In genomic region chr11:80042615-80043418, GRCm38 (mm10) we compare ENCODE assay signal across 9 mouse cellular contexts. TPM values are rescaled to one million over a fixed set of nuclear protein-coding genes. Genes with fewer than 3 reads are reported as not detected.
A peak's percentile ranks its signal among the peaks of the same experiment; 100 is the strongest.
DNase-seq lines count a peak whose midpoint lies in the region; ATAC-seq and TF ChIP-seq lines count a peak whose summit lies in the region.
"Had no signal": no experiment of that assay in that cellular context is flagged by ENCODE, and none has a peak within 500 bp of the region (broad histone marks: within the 10 kb centered on the region; RNA-seq: fewer than 3 reads in every experiment).

No protein-coding gene starts in this region.

- peak; percentile 69 for TF ChIP-seq CTCF in forebrain, postnatal 0 days (IDR thresholded peaks at IDR 0.05; ENCODE audit: low read depth)

- H3K4me1 ChIP-seq in forebrain, postnatal 0 days (ENCODE audit: insufficient read depth) = no peaks in the 10 kb centered on the region
- H3K4me1 ChIP-seq in forebrain, embryonic 15.5 days = no peaks in the 10 kb centered on the region
- H3K4me1 ChIP-seq: limb, embryonic 13.5 days had no signal

- H3K9me3 ChIP-seq in forebrain, postnatal 0 days (ENCODE audit: low read length) = no peaks in the 10 kb centered on the region
- no peaks in the 10 kb centered on the region for H3K9me3 ChIP-seq in forebrain, embryonic 15.5 days
- H3K9me3 ChIP-seq: limb, embryonic 13.5 days had no signal

- no peaks in the 10 kb centered on the region for H3K27me3 ChIP-seq in forebrain, postnatal 0 days (ENCODE audit: insufficient read depth, low read length)
- H3K27me3 ChIP-seq in forebrain, embryonic 15.5 days = no peaks in the 10 kb centered on the region
- H3K27me3 ChIP-seq: limb, embryonic 13.5 days had no signal

- H3K9ac ChIP-seq in forebrain, postnatal 0 days = no peak overlapping the region
- no peak overlapping the region for H3K9ac ChIP-seq in forebrain, embryonic 15.5 days (replicated peaks)
- H3K9ac ChIP-seq: limb, embryonic 13.5 days had no signal

- no peak overlapping the region for H3K4me2 ChIP-seq in forebrain, postnatal 0 days (ENCODE audit: low read depth)
- no peak overlapping the region for H3K4me2 ChIP-seq in forebrain, embryonic 15.5 days (replicated peaks)
- H3K4me2 ChIP-seq: limb, embryonic 13.5 days had no signal

- ATAC-seq in forebrain, postnatal 0 days = no peak
- no peak for ATAC-seq in forebrain, embryonic 15.5 days (replicated peaks)

- H3K36me3 ChIP-seq in forebrain, postnatal 0 days (ENCODE audit: insufficient read depth) = peaks cover 4% of the 10 kb centered on the region; the same call in 1 of the 2 replicates
- H3K36me3 ChIP-seq in forebrain, embryonic 15.5 days = 0 out of 2 replicates have a peak, but pooled peaks cover 4% of the 10 kb centered on the region

- peak; percentile 45 for DNase-seq in forebrain, postnatal 0 days
- DNase-seq in urinary bladder, postnatal 36 days (ENCODE audit: low spot score in 2 of 2) = peak; percentile 28 to 35
- DNase-seq in urinary bladder, postnatal 10 days (ENCODE audit: low spot score) = no peak
- peak; percentile 66 for DNase-seq in embryo, embryonic 10.5 days (ENCODE audit: low spot score)
- DNase-seq in kidney, adult 8-10 months = peak; percentile 27 to 48
- DNase-seq in lung, postnatal 10 days = peak; percentile 72
- peak; percentile 51 to 76 for DNase-seq in spleen, postnatal 4 days (ENCODE audit: low spot score in 2 of 2)

- WGBS in forebrain, postnatal 0 days = 52% methylated on average over 10 of the region's 10 CpGs
- WGBS in forebrain, embryonic 15.5 days = 56% methylated on average over 10 of the region's 10 CpGs

- no peak overlapping the region for H3K27ac ChIP-seq in forebrain, postnatal 0 days (ENCODE audit: low read depth, low read length)
- H3K27ac ChIP-seq in forebrain, embryonic 15.5 days (replicated peaks) = no peak overlapping the region
- H3K27ac ChIP-seq: limb, embryonic 13.5 days had no signal

- no peak overlapping the region for H3K4me3 ChIP-seq in forebrain, postnatal 0 days (ENCODE audit: low read depth, low read length)
- no peak overlapping the region for H3K4me3 ChIP-seq in forebrain, embryonic 15.5 days
- H3K4me3 ChIP-seq: limb, embryonic 13.5 days had no signal

RNA-seq across cellular contexts. Expression of gene Crlf3, which starts 38.0 kb away (rescaled TPM):
- total RNA-seq in forebrain, postnatal 0 days (2014; rRNA removed) = 11.2 and 12.0 TPM in 2 replicates
- 9.6 TPM in 2 replicates for polyA plus RNA-seq in forebrain, postnatal 0 days (2015; fragmentation: Nextera tagmentation; extraction: Ambion mirVana)
- polyA plus RNA-seq in forebrain, embryonic 15.5 days (2015; fragmentation: Nextera tagmentation; extraction: Ambion mirVana) = 19.6 and 21.2 TPM in 2 replicates

RNA-seq across cellular contexts. Expression of gene Atad5, which starts 46.4 kb away (rescaled TPM):
- 8.9 and 10.6 TPM in 2 replicates for total RNA-seq in forebrain, postnatal 0 days (2014; rRNA removed)
- 1.9 and 3.2 TPM in 2 replicates for polyA plus RNA-seq in forebrain, postnatal 0 days (2015; fragmentation: Nextera tagmentation; extraction: Ambion mirVana)
- 8.7 and 9.2 TPM in 2 replicates for polyA plus RNA-seq in forebrain, embryonic 15.5 days (2015; fragmentation: Nextera tagmentation; extraction: Ambion mirVana)

RNA-seq across cellular contexts. Expression of gene Suz12, which starts 49.9 kb away (rescaled TPM):
- total RNA-seq in forebrain, postnatal 0 days (2014; rRNA removed) = 25.8 and 34.8 TPM in 2 replicates
- 7.3 and 8.1 TPM in 2 replicates for polyA plus RNA-seq in forebrain, postnatal 0 days (2015; fragmentation: Nextera tagmentation; extraction: Ambion mirVana)
- polyA plus RNA-seq in forebrain, embryonic 15.5 days (2015; fragmentation: Nextera tagmentation; extraction: Ambion mirVana) = 21.1 and 24.2 TPM in 2 replicates
